Mouse (Mus musculus): Measurements from ENCODE around the gene Cmip. TPM values are rescaled to one million over a fixed set of nuclear protein-coding genes. Genes with fewer than 3 reads are reported as not detected.
A peak's percentile ranks its signal among the peaks of the same experiment; 100 is the strongest.

The Cmip gene
- polyA plus RNA-seq, 1 experiment from 2014 or later, result 20.8 TPM

DNA sequence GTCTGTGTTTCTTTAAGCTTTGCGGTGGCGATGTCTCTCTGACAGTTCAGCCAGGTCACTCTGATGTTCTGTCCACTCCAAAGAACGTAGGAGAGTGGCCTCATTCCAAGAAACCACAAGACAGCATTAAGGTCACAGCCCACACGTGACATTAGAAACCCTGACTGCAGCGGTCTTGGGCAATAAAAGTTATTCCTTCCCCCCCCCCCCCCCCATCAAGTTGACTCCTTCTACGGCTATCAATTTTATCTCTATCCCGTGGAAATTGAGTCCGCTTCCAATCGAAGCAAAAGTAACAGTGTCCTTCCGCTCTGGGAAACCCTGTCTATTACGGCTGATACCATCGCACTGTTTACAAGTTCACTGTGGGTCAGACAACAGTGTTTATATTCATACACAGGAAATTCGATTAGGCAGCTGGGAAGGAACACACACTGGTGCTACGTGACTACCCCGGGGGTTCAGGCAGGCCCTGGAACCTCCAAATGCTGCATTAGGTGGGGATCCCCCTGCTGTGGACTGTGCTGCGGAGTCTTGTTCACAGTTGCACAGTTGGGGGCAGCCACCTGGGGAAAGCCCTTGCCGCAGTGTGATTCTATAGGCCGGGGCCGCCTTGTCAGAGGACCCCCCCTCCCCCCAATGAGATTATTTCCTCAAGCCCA lies 82.6 kb downstream of the Cmip start:
- peak overlapping the region; percentile 11; the same call in 1 of the 2 replicates for H3K4me2 ChIP-seq
- H3K4me1 ChIP-seq (replicated peaks), result peaks cover 52% of the 10 kb centered on the region
- no peak for ATAC-seq (ENCODE audit: insufficient number of reproducible peaks, insufficient read depth, low FRiP score, low TSS enrichment, low read depth)
- no peak overlapping the region for H3K9ac ChIP-seq (replicated peaks)
- no peak overlapping the region for H3K27ac ChIP-seq
- WGBS, result 29% methylated on average over 19 of the region's 19 CpGs
- no peaks in the 10 kb centered on the region for H3K36me3 ChIP-seq
- no peaks in the 10 kb centered on the region for H3K9me3 ChIP-seq
- no peaks in the 10 kb centered on the region for H3K27me3 ChIP-seq
- no peak overlapping the region for H3K4me3 ChIP-seq (replicated peaks)

DNA sequence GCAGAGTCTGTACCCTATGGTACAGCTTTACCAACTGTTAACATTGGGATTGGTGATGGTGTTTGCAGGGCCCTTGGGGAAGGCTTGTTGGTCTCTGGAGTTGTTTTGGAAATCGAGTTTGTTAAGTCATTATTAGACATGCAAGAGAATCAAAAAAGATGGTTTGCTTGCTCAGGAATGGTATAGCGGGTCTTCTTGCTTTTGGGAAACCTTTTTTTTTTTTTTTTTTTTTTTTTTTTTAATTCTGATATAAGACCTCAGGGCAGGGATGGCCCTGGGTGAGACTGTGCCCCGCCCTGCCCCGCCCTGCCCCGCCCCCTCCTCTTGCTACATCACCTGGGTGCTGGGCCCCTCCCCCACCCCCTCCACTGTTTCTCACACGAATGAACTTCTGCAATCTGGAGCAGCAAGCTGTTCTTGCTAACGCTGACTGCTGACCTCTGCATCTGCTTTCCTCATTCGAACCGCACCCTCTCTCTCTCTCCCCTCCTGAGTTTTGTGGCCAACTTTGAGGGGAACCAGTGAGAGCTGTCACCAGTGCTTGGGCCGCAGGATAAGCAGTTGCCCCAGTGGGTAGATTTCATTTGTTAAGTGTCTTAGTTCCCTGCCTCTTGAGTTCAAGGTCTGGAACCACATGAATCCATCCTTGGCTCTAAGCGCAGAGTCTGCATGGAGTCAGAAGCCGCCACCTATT lies 83.2 kb downstream of the Cmip start:
- Histone ChIP-seq H3K27ac (no peak overlapping the region), H3K4me1 (replicated peaks) (peaks cover 45% of the 10 kb centered on the region)
- WGBS, result 49% methylated on average over 9 of the region's 12 CpGs

DNA sequence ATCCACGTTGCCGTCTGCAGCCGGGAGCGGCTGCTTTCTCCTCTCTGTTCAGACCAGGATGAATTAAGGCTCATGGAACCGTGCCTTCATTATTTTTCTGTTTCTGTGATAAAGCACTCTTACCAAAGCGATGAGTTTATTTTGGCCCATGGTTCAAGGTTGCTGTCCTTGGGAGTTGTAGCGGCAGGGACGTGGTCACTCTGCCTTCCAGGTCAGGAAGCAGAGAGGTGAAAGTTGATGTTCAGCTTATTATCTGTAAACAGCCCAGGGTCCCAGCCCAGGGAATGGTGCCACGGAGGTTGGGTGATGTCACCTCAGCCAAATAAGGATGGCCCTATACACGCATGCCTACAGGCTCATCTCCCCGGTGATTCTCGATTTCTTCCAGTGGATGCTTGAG lies 83.9 kb downstream of the Cmip start:
- H3K4me2 ChIP-seq, result no peak overlapping the region
- 92% methylated on average over 12 of the region's 12 CpGs for WGBS

More for the DNA sequence above, 83.2 kb downstream of the Cmip start:
- Histone ChIP-seq H3K36me3 (no peaks in the 10 kb centered on the region), H3K9me3 (no peaks in the 10 kb centered on the region), H3K27me3 (no peaks in the 10 kb centered on the region), H3K4me2 (peak overlapping the region; percentile 11; the same call in 1 of the 2 replicates), H3K9ac (replicated peaks) (no peak overlapping the region), H3K4me3 (replicated peaks) (no peak overlapping the region)
- ATAC-seq (ENCODE audit: insufficient number of reproducible peaks, insufficient read depth, low FRiP score, low TSS enrichment, low read depth), result no peak

DNA sequence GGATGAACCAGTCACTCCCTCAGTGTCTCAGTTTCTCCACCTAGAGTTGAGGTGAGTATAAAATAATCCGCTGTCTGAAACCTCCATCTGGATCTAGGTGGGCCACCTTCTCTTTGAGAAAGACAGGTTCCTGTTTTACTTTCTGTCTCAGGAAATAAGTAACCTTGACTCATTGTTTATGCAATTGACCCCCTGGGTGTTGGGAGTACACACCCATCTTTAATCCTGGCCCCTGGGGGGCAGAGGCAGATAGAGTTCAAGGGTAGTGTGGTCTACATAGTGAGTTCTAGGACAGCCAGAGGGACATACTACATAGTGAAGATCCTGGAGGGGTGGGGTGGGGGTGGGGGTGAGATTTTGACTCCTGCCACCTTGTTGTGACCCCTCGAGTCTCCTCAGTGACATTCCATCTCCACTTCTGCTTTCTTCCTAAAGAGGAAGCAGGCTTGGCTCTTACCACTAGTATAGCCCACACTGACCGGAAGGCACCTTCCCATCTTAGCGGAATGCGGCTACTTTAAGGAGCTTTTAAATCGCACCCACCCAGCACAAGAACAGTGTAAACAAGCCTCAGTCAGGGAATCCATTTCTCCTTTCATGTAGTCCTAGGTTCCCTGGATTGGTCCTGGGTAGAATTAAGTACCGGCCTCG lies 86.0 kb downstream of the Cmip start:
- H3K27me3 ChIP-seq, result no peaks in the 10 kb centered on the region
- 56% methylated on average over 8 of the region's 8 CpGs for WGBS
- H3K36me3 ChIP-seq, result no peaks in the 10 kb centered on the region; the same call in 1 of the 2 replicates
- peaks cover 32% of the 10 kb centered on the region for H3K4me1 ChIP-seq (replicated peaks)
- no peaks in the 10 kb centered on the region for H3K9me3 ChIP-seq
- H3K4me2 ChIP-seq, result no peak overlapping the region
- H3K9ac ChIP-seq (replicated peaks), result no peak overlapping the region
- H3K4me3 ChIP-seq (replicated peaks), result no peak overlapping the region
- no peak for ATAC-seq (ENCODE audit: insufficient number of reproducible peaks, insufficient read depth, low FRiP score, low TSS enrichment, low read depth)
- H3K27ac ChIP-seq, result no peak overlapping the region

More for the DNA sequence above, 83.9 kb downstream of the Cmip start:
- Histone ChIP-seq H3K9ac (replicated peaks) (no peak overlapping the region), H3K4me1 (replicated peaks) (peaks cover 38% of the 10 kb centered on the region), H3K4me3 (replicated peaks) (no peak overlapping the region), H3K9me3 (no peaks in the 10 kb centered on the region), H3K36me3 (no peaks in the 10 kb centered on the region), H3K27me3 (no peaks in the 10 kb centered on the region), H3K27ac (no peak overlapping the region)
- no peak for ATAC-seq (ENCODE audit: insufficient number of reproducible peaks, insufficient read depth, low FRiP score, low TSS enrichment, low read depth)

DNA sequence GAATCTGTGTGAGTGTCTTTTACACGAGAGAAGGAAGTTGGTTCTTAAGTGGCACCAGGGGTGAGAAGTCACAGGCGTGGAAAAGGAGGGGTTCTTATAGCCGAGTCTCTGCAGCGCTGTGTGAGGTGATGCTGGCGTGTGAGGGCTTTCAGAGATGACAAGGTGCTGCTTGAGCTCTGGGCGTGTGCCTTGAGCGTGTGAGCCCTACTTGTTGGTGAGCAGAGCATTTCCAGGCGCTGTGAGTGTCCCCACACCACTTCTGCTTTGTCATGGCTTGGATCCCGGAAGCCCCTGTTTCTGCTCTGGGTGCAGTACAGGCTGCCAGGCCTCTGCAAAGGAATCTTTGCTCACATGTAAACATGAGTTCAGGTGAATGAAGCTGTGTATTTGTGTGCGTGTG lies 86.6 kb downstream of the Cmip start:
- no peak overlapping the region for H3K27ac ChIP-seq
- H3K4me3 ChIP-seq (replicated peaks), result no peak overlapping the region
- 64% methylated on average over 10 of the region's 10 CpGs for WGBS
- no peaks in the 10 kb centered on the region for H3K27me3 ChIP-seq
- ATAC-seq (ENCODE audit: insufficient number of reproducible peaks, insufficient read depth, low FRiP score, low TSS enrichment, low read depth), result no peak
- no peaks in the 10 kb centered on the region for H3K9me3 ChIP-seq
- peaks cover 34% of the 10 kb centered on the region for H3K4me1 ChIP-seq (replicated peaks)
- no peak overlapping the region for H3K4me2 ChIP-seq
- H3K36me3 ChIP-seq, result no peaks in the 10 kb centered on the region; the same call in 1 of the 2 replicates
- H3K9ac ChIP-seq (replicated peaks), result no peak overlapping the region

DNA sequence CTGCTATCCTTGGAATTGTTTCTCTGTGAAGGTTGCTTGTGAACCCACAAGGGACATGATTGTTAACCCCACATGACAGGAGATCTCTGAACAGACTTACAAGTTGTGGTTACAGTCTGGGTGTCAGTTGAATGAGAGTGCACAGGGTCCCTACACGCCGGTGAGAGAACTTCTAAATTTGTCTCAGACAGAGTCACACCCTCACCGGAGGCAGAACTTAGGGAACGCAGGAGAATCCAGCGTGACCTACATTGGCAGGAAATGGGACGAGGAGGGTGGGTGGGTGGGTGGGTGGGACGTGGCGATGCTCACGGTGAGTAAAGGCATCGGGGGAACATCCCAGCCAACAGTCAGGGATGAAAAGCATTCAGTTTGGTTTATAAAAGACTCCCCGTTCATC lies 88.0 kb downstream of the Cmip start:
- Histone ChIP-seq H3K36me3 (no peaks in the 10 kb centered on the region; the same call in 1 of the 2 replicates), H3K27ac (no peak overlapping the region), H3K9me3 (no peaks in the 10 kb centered on the region), H3K4me3 (replicated peaks) (no peak overlapping the region), H3K9ac (replicated peaks) (no peak overlapping the region), H3K4me1 (replicated peaks) (peaks cover 24% of the 10 kb centered on the region), H3K4me2 (no peak overlapping the region), H3K27me3 (no peaks in the 10 kb centered on the region)
- no peak for ATAC-seq (ENCODE audit: insufficient number of reproducible peaks, insufficient read depth, low FRiP score, low TSS enrichment, low read depth)
- WGBS, result 89% methylated on average over 11 of the region's 11 CpGs

DNA sequence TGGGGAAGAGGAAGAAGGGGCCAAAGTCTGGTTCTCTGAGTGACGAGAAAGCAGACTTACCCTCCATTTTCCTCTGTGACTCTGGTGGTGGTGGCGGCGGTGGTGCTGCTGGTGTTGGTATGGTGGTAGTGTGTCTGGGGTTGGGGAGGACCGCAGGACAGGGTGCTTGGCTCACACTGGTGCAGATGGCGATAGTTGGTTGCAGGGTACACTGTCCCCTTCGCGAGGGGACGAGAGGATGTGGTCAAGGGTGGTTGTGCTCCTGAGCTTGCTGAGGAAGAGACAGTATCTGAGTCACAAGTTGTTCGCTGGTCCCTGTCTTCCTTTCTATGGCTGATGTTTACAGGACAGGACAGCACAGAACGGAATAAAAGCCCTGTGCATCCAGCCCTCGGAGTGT lies 88.5 kb downstream of the Cmip start:
- Histone ChIP-seq H3K4me1 (replicated peaks) (peaks cover 19% of the 10 kb centered on the region; the same call in 1 of the 2 replicates), H3K27ac (no peak overlapping the region), H3K9ac (replicated peaks) (no peak overlapping the region), H3K4me2 (no peak overlapping the region), H3K36me3 (no peaks in the 10 kb centered on the region; the same call in 1 of the 2 replicates), H3K27me3 (no peaks in the 10 kb centered on the region), H3K4me3 (replicated peaks) (no peak overlapping the region), H3K9me3 (no peaks in the 10 kb centered on the region)
- no peak for ATAC-seq (ENCODE audit: insufficient number of reproducible peaks, insufficient read depth, low FRiP score, low TSS enrichment, low read depth)
- 95% methylated on average over 11 of the region's 11 CpGs for WGBS

DNA sequence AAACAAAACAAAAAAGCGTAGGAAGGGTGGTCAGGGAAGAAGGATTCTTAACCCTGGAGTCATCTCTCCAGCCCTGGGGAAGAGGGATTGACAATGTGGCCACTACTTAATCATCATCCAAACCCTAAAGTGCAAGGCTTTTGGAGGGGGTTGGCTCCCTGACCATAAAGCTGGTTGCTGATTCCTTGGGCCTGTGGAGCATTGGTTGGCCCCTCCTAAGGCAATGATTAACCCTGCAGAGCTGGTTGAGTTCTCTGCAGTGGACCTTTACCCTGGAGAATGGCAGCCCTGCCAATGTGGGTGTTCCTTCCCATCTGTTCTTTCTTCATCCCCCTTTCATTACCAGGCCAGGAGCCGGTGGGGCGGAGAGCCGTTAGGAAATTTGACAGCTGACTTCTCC lies 90.7 kb downstream of the Cmip start:
- Histone ChIP-seq H3K36me3 (no peaks in the 10 kb centered on the region; the same call in 1 of the 2 replicates), H3K9ac (replicated peaks) (no peak overlapping the region), H3K27ac (no peak overlapping the region), H3K4me1 (replicated peaks) (peaks cover 17% of the 10 kb centered on the region; the same call in 1 of the 2 replicates), H3K4me2 (no peak overlapping the region), H3K27me3 (no peaks in the 10 kb centered on the region), H3K4me3 (replicated peaks) (no peak overlapping the region), H3K9me3 (no peaks in the 10 kb centered on the region)
- no peak for ATAC-seq (ENCODE audit: insufficient number of reproducible peaks, insufficient read depth, low FRiP score, low TSS enrichment, low read depth)
- 70% methylated on average over 4 of the region's 4 CpGs for WGBS

DNA sequence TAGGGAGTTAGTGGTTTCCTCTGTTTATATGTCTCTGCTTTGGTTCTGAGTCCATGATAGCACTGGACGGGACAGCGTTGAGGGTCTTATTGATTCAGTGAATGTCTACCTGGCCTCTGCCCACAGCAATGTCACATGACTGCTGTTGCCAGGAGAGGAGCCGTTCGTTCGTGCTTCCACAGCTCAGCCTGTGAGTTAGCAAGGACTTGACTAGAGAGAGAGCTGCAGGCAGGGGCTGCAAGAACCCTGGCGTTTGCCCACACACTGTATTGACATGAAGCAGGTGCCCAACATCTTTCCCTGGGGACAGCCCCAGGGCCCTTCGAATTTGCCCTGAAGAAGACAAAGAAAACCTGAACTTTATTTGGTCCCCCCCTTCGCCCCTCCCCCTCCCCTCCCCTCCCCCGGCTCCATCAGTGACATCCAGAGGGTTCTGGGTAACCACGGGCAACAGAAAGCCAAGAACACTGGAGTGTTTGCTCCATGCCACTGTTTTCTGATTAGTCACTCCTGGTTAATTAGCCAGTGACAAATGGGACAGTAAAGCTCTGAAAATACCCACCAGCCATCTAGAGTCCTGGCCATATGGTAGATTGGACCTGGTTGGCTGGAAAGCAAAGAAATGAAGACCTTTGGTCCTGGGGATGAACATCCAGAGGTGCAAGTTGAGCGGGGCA lies 92.0 kb downstream of the Cmip start:
- Histone ChIP-seq H3K9me3 (no peaks in the 10 kb centered on the region), H3K27me3 (no peaks in the 10 kb centered on the region), H3K27ac (no peak overlapping the region), H3K4me1 (replicated peaks) (peaks cover 7% of the 10 kb centered on the region; the same call in 1 of the 2 replicates), H3K4me3 (replicated peaks) (no peak overlapping the region), H3K36me3 (no peaks in the 10 kb centered on the region; the same call in 1 of the 2 replicates), H3K9ac (replicated peaks) (no peak overlapping the region), H3K4me2 (no peak overlapping the region)
- 67% methylated on average over 11 of the region's 11 CpGs for WGBS
- no peak for ATAC-seq (ENCODE audit: insufficient number of reproducible peaks, insufficient read depth, low FRiP score, low TSS enrichment, low read depth)

DNA sequence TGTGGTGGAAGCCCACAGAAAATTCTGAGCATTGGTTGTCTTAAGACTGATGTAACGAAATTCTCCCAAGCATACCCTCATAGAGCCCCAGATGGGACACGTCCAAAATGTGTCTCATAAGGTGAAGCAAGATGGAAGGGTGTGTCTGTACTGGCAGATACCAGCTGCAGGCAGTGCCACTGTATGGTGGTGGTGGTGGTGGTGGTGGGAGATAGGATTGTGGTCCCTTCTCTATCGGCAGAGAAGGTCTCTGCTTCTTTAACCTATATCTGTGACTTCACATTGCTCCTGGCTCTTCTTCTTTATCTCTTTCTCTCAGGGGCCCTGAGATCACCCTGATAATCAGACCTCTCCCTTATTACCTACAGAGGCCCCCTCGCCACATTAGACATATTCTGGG lies 92.7 kb downstream of the Cmip start:
- no peak overlapping the region for H3K4me3 ChIP-seq (replicated peaks)
- H3K9me3 ChIP-seq, result no peaks in the 10 kb centered on the region
- H3K27me3 ChIP-seq, result no peaks in the 10 kb centered on the region
- no peaks in the 10 kb centered on the region; the same call in 1 of the 2 replicates for H3K36me3 ChIP-seq
- H3K4me2 ChIP-seq, result no peak overlapping the region
- no peak for ATAC-seq (ENCODE audit: insufficient number of reproducible peaks, insufficient read depth, low FRiP score, low TSS enrichment, low read depth)
- H3K27ac ChIP-seq, result no peak overlapping the region
- peaks cover 8% of the 10 kb centered on the region; the same call in 1 of the 2 replicates for H3K4me1 ChIP-seq (replicated peaks)
- no peak overlapping the region for H3K9ac ChIP-seq (replicated peaks)
- 87% methylated on average over 4 of the region's 4 CpGs for WGBS

DNA sequence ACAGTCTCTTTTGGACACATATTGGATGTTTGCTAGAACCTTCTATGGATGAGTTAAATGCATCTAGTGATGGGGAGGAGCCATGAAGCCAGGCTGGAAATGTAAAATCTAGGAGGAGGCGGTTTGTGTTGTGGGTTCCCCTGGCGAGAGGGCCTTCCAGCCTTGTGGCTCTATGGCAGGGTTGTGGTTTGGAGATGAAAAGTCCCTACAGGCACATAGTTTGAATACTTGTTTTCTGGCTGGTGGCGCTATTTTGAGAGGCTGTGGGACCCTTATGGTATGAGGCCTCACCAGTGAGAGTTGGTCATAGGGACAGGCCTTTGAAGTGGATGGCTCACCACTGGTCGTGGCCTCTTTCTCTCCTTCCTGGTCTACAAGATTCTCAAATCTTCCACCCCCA lies 95.2 kb downstream of the Cmip start:
- WGBS, result 84% methylated on average over 4 of the region's 4 CpGs
- Histone ChIP-seq H3K36me3 (no peaks in the 10 kb centered on the region), H3K27me3 (no peaks in the 10 kb centered on the region), H3K4me2 (no peak overlapping the region), H3K4me1 (replicated peaks) (peaks cover 17% of the 10 kb centered on the region), H3K9me3 (no peaks in the 10 kb centered on the region), H3K27ac (no peak overlapping the region), H3K9ac (replicated peaks) (no peak overlapping the region), H3K4me3 (replicated peaks) (no peak overlapping the region)
- ATAC-seq (ENCODE audit: insufficient number of reproducible peaks, insufficient read depth, low FRiP score, low TSS enrichment, low read depth), result no peak
